Mouse (Mus musculus) CH12.LX (cell line): Measurements from ENCODE around the gene Ndufa4. TPM values are rescaled to one million over a fixed set of nuclear protein-coding genes. Genes with fewer than 3 reads are reported as not detected.

Experiments
- DNase-seq: peaks from one replicate; pipeline ENCODE4 v3.0.0-alpha.2; 2013; ENCODE audit errors: extremely low read depth
- H3K27ac ChIP-seq: 2 replicates; pipeline ENCODE4 v1.5.1; 2012; ENCODE audit warnings: low read depth, mild to moderate bottlenecking, control low read depth, moderate library complexity; ENCODE audit not compliant: insufficient read depth
- H3K27me3 ChIP-seq: replicated peaks from 2 replicates; pipeline ENCODE3; 2012; ENCODE audit warnings: inconsistent platforms
- H3K36me3 ChIP-seq, 2 experiments: replicated peaks in 1 of 2; 2 replicates each; pipeline versions ENCODE3 to v1.6.1; 2012; ENCODE audit warnings: inconsistent platforms in 1 of 2, low read length in 1 of 2, mild to moderate bottlenecking in 1 of 2, mixed read lengths in 1 of 2, moderate library complexity in 1 of 2; ENCODE audit not compliant: control insufficient read depth in 1 of 2, insufficient read depth in 1 of 2
- H3K4me1 ChIP-seq, 2 experiments: 2 replicates each; pipeline ENCODE4 v1.6.1; 2012; ENCODE audit warnings: inconsistent platforms in 1 of 2, moderate library complexity in 1 of 2; ENCODE audit not compliant: insufficient read depth in 2 of 2, control insufficient read depth in 1 of 2
- H3K4me2 ChIP-seq: 2 replicates; pipeline ENCODE4 v1.6.1; 2012; ENCODE audit warnings: low read depth, mild to moderate bottlenecking, control low read depth; ENCODE audit not compliant: poor library complexity, insufficient read depth, severe bottlenecking
- H3K4me3 ChIP-seq, 3 experiments: fragments of 150-350 bp in 1 of 3; sonication (generic) in 1 of 3; replicated peaks in 1 of 3; 2 replicates each; pipeline versions ENCODE3 to v1.5.1; 2011 to 2012; ENCODE audit warnings: low read depth in 2 of 3, low read length in 2 of 3, mild to moderate bottlenecking in 2 of 3, moderate library complexity in 2 of 3, control low read depth in 1 of 3, improper control_type of control experiment in 1 of 3, inconsistent platforms in 1 of 3, mixed read lengths in 1 of 3; ENCODE audit not compliant: poor library complexity in 1 of 3
- H3K79me2 ChIP-seq: replicated peaks from 2 replicates; pipeline ENCODE4 v1.6.1; 2012; ENCODE audit warnings: mild to moderate bottlenecking, moderate library complexity; ENCODE audit not compliant: control insufficient read depth, poor library complexity, insufficient read depth, severe bottlenecking; ENCODE audit errors: extremely low read depth
- H3K9ac ChIP-seq: 2 replicates; pipeline ENCODE4 v1.6.1; 2012; ENCODE audit warnings: low read depth, mild to moderate bottlenecking, control low read depth, moderate library complexity; ENCODE audit not compliant: insufficient read depth
- H3K9me3 ChIP-seq: replicated peaks from 2 replicates; pipeline ENCODE3; 2012; ENCODE audit warnings: low read length, inconsistent platforms, mixed read lengths
- BHLHE40 ChIP-seq: IDR thresholded peaks from 2 replicates; pipeline ENCODE4 v1.6.1; 2011; ENCODE audit warnings: mild to moderate bottlenecking, low read depth, low read length, improper control_type of control experiment
- CHD1 ChIP-seq: IDR thresholded peaks from 2 replicates; pipeline ENCODE4 v1.6.1; 2012; ENCODE audit warnings: low read depth, low read length, improper control_type of control experiment, inconsistent platforms
- CTCF ChIP-seq, 2 experiments: IDR thresholded peaks in 1 of 2; conservative IDR thresholded peaks in 1 of 2; 2 replicates each; pipeline ENCODE4 v1.5.1; 2011 to 2012; ENCODE audit warnings: low read depth in 2 of 2, low read length in 2 of 2, improper control_type of control experiment in 1 of 2, inconsistent platforms in 1 of 2, mild to moderate bottlenecking in 1 of 2, moderate library complexity in 1 of 2
- E2F4 ChIP-seq: IDR thresholded peaks from 2 replicates; pipeline ENCODE4 v1.6.1; 2011; ENCODE audit warnings: low read depth, low read length, improper control_type of control experiment; ENCODE audit not compliant: insufficient replicate concordance
- ELF1 ChIP-seq: IDR thresholded peaks from 2 replicates; pipeline ENCODE4 v1.6.1; 2014; ENCODE audit warnings: low read depth, mild to moderate bottlenecking, inconsistent platforms, low read length, improper control_type of control experiment
- EP300 ChIP-seq: IDR thresholded peaks from 2 replicates; pipeline ENCODE4 v1.6.1; 2011; ENCODE audit warnings: low read length, improper control_type of control experiment
- ETS1 ChIP-seq: conservative IDR thresholded peaks from 2 replicates; pipeline ENCODE4 v1.6.1; 2012; ENCODE audit warnings: low read depth, mild to moderate bottlenecking, inconsistent platforms, low read length, improper control_type of control experiment, moderate library complexity
- GABPA ChIP-seq: IDR thresholded peaks from 2 replicates; pipeline ENCODE4 v1.6.1; 2012; ENCODE audit warnings: low read depth, low read length, improper control_type of control experiment, inconsistent platforms; ENCODE audit not compliant: insufficient replicate concordance
- HCFC1 ChIP-seq: IDR thresholded peaks from 2 replicates; pipeline ENCODE4 v1.6.1; 2012; ENCODE audit warnings: low read depth, mild to moderate bottlenecking, inconsistent platforms, low read length, improper control_type of control experiment
- IRF4 ChIP-seq: IDR thresholded peaks from 2 replicates; pipeline ENCODE4 v1.6.1; 2014; ENCODE audit warnings: low read depth, mild to moderate bottlenecking, inconsistent platforms, low read length, improper control_type of control experiment
- JUN ChIP-seq: IDR thresholded peaks from 2 replicates; pipeline ENCODE4 v1.6.1; 2011; ENCODE audit warnings: low read depth, mild to moderate bottlenecking, low read length, improper control_type of control experiment, moderate library complexity; ENCODE audit not compliant: insufficient read depth
- KAT2A ChIP-seq: IDR thresholded peaks from 2 replicates; pipeline ENCODE4 v1.6.1; 2012; ENCODE audit warnings: low read length, improper control_type of control experiment, inconsistent platforms; ENCODE audit not compliant: insufficient replicate concordance
- MAX ChIP-seq: IDR thresholded peaks from 2 replicates; pipeline ENCODE4 v1.6.1; 2011; ENCODE audit warnings: low read length, improper control_type of control experiment
- MAZ ChIP-seq: IDR thresholded peaks from 2 replicates; pipeline ENCODE4 v1.6.1; 2012; ENCODE audit warnings: low read depth, mild to moderate bottlenecking, inconsistent platforms, low read length, improper control_type of control experiment, moderate library complexity
- MXI1 ChIP-seq: IDR thresholded peaks from 2 replicates; pipeline ENCODE4 v1.6.1; 2011; ENCODE audit warnings: mild to moderate bottlenecking, low read depth, low read length, improper control_type of control experiment
- NRF1 ChIP-seq: IDR thresholded peaks from 2 replicates; pipeline ENCODE4 v1.6.1; 2014; ENCODE audit warnings: low read depth, mild to moderate bottlenecking, inconsistent platforms, low read length, improper control_type of control experiment, moderate library complexity
- RAD21 ChIP-seq: IDR thresholded peaks from 2 replicates; pipeline ENCODE4 v1.6.1; 2011; ENCODE audit warnings: low read depth, mild to moderate bottlenecking, low read length, improper control_type of control experiment, moderate library complexity
- RCOR1 ChIP-seq: conservative IDR thresholded peaks from 2 replicates; pipeline ENCODE4 v1.6.1; 2012; ENCODE audit warnings: low read depth, mild to moderate bottlenecking, inconsistent platforms, low read length, improper control_type of control experiment
- SMC3 ChIP-seq: IDR thresholded peaks from 2 replicates; pipeline ENCODE4 v1.6.1; 2011; ENCODE audit warnings: low read depth, low read length, improper control_type of control experiment
- USF1 ChIP-seq: IDR thresholded peaks from 2 replicates; pipeline ENCODE4 v1.6.1; 2014; ENCODE audit warnings: low read depth, mild to moderate bottlenecking, inconsistent platforms, low read length, improper control_type of control experiment
- USF2 ChIP-seq: conservative IDR thresholded peaks from 2 replicates; pipeline ENCODE4 v1.6.1; 2011; ENCODE audit warnings: low read depth, low read length, improper control_type of control experiment
- ZKSCAN1 ChIP-seq: IDR thresholded peaks from 2 replicates; pipeline ENCODE4 v1.6.1; 2012; ENCODE audit warnings: low read depth, inconsistent platforms, low read length, improper control_type of control experiment, borderline replicate concordance
- ZMIZ1 ChIP-seq: IDR thresholded peaks from 2 replicates; pipeline ENCODE4 v1.6.1; 2012; ENCODE audit warnings: low read depth, mild to moderate bottlenecking, inconsistent platforms, low read length, improper control_type of control experiment
- ZNF384 ChIP-seq: IDR thresholded peaks from 2 replicates; pipeline ENCODE4 v1.6.1; 2012; ENCODE audit warnings: low read depth, low read length, improper control_type of control experiment, inconsistent platforms
- dilution Hi-C: fragments of 300-500 bp; cut with MboI; formaldehyde crosslinking; loops from 2 replicates; pipeline ENCODE4 v1.14.3; 2020; ENCODE audit warnings: low sequenced_read_pairs; ENCODE audit not compliant: extremely low pct_unique_long_range_greater_than_20kb, extremely low pct_ligation_motif_present
- in situ Hi-C: fragments of 300-500 bp; cut with MboI; formaldehyde crosslinking; loops from 3 replicates; pipeline ENCODE4 v1.14.3; 2019; ENCODE audit warnings: low sequenced_read_pairs, low pct_ligation_motif_present, low pct_unique_long_range_greater_than_20kb, mixed read lengths
- polyA plus RNA-seq: library from polyadenylated mRNA; unstranded; fragments of >175 nt; gene quantifications from 2 replicates; pipeline ENCODE4 v1.2.1, GENCODE M21; 2012; ENCODE audit warnings: low read depth; ENCODE audit not compliant: insufficient read length
- total RNA-seq, 2 experiments: library from RNA; depleted of rRNA; stranded (reverse); fragments of 300-350 nt in 1 of 2; fragments of >200 nt in 1 of 2; gene quantifications; 2 replicates each; pipeline ENCODE4 v1.2.3; 2012 to 2014

Gene Ndufa4
- total and polyA plus RNA-seq, 3 experiments, result 381 to 887 (median 490) TPM

GRCm38 (mm10) chr6:11948100-11948499 lies 40.8 kb upstream of the Ndufa4 start:
- no peak overlapping the region for H3K4me3 ChIP-seq
- H3K4me1 ChIP-seq, result peaks cover 0 to 7% of the 10 kb centered on the region in 2 experiments; a peak in 1 of 4 replicates
- no peak for DNase-seq
- H3K4me2 ChIP-seq, result no peak overlapping the region
- in situ Hi-C loops (no loop called here), dilution Hi-C loops (no loop called here)
- peaks cover 17 to 44% of the 10 kb centered on the region in 2 experiments for H3K36me3 ChIP-seq
- H3K27me3 ChIP-seq, result no peaks in the 10 kb centered on the region
- TF ChIP-seq USF2 (no peak), ELF1 (no peak), SMC3 (no peak), MAX (no peak), NRF1 (no peak), ZKSCAN1 (no peak), ZMIZ1 (no peak), KAT2A (no peak), CTCF (conservative IDR thresholded peaks at IDR 0.05 in 1 of 2, IDR thresholded peaks at IDR 0.05 in 1 of 2; ENCODE audit: low read depth in 2 of 2, low read length in 2 of 2) (no peak), USF1 (no peak), IRF4 (no peak), E2F4 (no peak), HCFC1 (no peak), BHLHE40 (no peak), EP300 (no peak), JUN (no peak), MXI1 (no peak), GABPA (no peak), MAZ (no peak), RCOR1 (no peak)
- H3K9me3 ChIP-seq, result no peaks in the 10 kb centered on the region
- H3K27ac ChIP-seq, result no peak overlapping the region
- peaks cover 4% of the 10 kb centered on the region; the same call in 1 of the 2 replicates for H3K79me2 ChIP-seq
- no peak overlapping the region for H3K9ac ChIP-seq

DNA sequence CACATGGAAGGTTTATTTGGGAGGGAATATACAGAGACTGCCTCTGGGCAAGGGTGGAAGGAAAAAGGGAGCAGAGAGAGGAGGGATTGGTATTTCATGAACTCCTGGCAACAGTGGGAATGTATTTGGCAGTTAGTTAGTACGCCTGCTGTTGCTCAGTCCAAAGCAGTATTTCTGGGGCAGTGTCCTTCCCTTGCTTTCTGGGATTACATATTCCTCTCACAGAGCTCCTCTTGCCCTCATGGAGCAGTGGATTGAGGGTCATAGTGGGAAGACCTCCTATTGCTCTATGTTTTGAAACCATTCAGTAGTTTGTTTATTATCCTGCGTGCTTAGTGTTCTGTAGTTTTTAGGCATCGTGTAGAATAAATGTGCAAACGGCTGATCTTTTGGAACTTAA lies 34.8 kb upstream of the Ndufa4 start:
- no peak for DNase-seq
- TF ChIP-seq HCFC1 (no peak), ETS1 (no peak), RAD21 (no peak), CHD1 (no peak), IRF4 (no peak), SMC3 (no peak), RCOR1 (no peak), ZNF384 (no peak)
- H3K9me3 ChIP-seq, result no peaks in the 10 kb centered on the region
- H3K27me3 ChIP-seq, result no peaks in the 10 kb centered on the region
- dilution Hi-C loops (no loop called here), in situ Hi-C loops (no loop called here)
- peaks cover 15 to 49% of the 10 kb centered on the region in 2 experiments for H3K36me3 ChIP-seq
- H3K4me3 ChIP-seq, result no peak overlapping the region
- H3K4me2 ChIP-seq, result no peak overlapping the region
- H3K79me2 ChIP-seq, result peaks cover 6% of the 10 kb centered on the region; the same call in 1 of the 2 replicates
- no peak overlapping the region for H3K9ac ChIP-seq
- no peaks in the 10 kb centered on the region; a peak in 1 of 4 replicates for H3K4me1 ChIP-seq
- no peak overlapping the region for H3K27ac ChIP-seq
